Mouse (Mus musculus) adrenal gland, postnatal 10 days (tissue): ENCODE results near the gene Prodh2. TPM values are rescaled to one million over a fixed set of nuclear protein-coding genes. Genes with fewer than 3 reads are reported as not detected.

ENCODE experiments used
- DNase-seq: peaks from one replicate; pipeline ENCODE4 v3.0.0; 2021; ENCODE audit warnings: mixed read lengths
- microRNA-seq: library from miRNA; unstranded; fragments of <30 nt; microRNA quantifications from one replicate; pipeline ENCODE4 v1.2.0, GENCODE M21; 2021
- total RNA-seq, 2 experiments: library from RNA; stranded (reverse); gene quantifications; 2 replicates each; pipeline ENCODE4 v1.2.3; 2021

The Prodh2 gene
- total RNA-seq, 2 experiments from 2014 or later: 26.0 to 56.1 TPM

DNA sequence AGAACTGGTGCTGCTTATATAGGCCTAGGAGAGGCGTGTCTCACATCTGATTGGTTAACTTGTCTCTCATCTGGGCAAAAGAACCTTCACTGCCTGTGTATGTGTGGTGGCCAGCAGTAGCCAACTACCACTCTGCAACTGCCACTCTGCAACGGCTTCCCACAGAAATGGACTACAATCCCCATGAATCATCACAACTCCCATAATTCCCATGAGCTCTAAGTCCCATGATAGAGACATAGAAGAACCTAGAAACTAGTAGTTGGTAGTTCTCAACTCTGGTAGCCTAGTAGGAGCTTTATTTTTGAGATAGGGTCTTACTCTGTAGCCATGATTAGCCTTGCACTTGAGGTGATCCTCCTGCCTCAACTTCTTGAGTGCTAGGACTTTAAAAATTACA lies 56.5 kb downstream of the Prodh2 start:
- no peak for DNase-seq

DNA sequence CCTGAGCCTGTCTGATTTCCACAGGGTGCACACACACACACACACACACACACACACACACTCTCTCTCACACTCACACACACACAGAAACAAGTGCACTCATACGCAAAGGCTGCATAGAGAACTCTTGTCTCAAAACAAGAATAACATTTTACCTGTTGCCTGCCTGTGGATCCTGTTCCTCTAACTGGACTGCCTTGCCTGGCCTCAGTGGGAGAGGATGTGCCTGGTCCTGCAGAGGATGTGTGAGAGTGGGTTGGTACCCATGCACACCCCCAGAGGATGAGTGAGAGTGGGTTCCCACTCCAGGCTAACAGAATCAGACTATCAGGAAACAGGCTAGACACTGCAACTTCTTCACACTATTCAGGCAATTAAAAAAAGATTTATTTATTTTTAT lies 57.2 kb downstream of the Prodh2 start:
- DNase-seq: no peak

DNA sequence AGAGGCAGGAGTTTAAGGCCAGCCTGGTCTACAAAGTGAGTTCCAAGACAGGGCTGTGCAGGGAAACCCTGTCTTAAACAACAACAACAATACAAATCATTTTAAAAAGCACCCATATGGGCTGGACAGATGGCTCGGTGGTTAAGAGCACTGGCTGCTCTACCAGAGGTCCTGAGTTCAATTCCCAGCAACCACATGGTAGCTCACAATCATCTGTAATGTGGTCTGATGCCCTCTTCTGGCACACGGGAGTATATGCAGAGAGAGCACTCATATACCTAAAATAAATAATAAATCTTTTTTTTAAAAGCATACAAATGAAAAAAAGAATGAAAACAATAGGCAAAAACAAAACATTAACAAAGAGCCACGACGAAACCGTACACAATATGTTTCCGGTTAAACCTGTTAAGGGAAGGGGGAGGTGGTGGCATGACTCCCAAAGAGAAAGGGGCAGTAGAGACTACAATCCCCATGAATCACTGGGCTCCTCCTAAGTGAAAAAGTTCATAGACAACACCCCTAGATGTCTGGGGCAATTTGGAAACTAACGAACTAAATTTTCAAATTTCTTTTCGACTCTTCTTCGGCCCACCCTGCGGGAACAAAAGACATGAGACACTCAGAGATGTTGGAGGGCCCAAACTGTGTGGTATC lies 58.2 kb downstream of the Prodh2 start:
- no peak for DNase-seq

DNA sequence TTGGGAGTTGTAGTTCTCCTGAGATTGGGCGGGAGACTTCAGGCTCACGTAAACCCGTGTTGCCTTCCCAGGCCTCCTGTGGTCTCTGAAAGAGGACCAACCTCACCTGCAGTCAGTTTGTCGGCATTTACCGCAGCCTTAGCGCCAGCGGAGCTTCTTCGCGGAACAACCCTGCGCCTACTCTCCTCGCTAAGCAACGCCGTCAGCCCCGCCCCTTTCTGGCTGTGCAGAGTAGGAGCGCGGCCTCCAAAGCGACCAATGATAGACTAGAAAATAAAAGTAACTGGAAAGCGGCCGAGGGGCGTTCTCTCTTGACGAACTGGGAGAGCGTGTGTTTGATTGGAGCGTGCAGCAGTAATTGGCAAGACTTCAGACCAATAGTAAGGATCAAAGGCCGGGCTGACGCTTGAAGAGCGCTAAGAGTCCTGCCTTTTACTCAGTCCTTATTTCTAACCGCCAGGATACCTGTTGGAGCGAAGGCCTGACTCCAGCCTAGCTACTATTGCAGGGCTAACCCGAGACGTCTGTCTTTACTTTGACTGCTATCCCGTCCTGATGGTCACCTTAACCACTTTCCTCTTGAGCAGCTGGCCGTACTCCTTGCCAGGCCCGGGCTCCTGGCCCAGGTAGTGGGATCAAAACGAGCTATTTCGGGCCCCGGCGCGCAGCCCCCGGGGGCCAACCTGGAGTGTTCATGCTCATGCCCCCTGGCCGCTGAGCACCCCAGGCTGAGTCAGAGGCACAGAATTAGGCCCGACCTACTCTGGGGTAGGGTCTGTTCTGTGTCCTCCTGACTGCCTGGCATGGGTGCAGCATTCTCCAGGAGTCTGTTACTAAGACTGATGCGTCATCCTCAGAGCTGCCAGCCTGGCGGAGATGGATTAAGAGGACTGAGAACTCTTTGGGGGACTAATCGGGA lies 58.9 kb downstream of the Prodh2 start, which contains the start of the genes Hspb6 and Proser3:
Hspb6 (plus strand) TSS at position 77 of the 919 bp plus-strand sequence.
Proser3 (minus strand) TSS at position 198 of the 919 bp plus-strand sequence.
- peak; percentile 97 for DNase-seq

DNA sequence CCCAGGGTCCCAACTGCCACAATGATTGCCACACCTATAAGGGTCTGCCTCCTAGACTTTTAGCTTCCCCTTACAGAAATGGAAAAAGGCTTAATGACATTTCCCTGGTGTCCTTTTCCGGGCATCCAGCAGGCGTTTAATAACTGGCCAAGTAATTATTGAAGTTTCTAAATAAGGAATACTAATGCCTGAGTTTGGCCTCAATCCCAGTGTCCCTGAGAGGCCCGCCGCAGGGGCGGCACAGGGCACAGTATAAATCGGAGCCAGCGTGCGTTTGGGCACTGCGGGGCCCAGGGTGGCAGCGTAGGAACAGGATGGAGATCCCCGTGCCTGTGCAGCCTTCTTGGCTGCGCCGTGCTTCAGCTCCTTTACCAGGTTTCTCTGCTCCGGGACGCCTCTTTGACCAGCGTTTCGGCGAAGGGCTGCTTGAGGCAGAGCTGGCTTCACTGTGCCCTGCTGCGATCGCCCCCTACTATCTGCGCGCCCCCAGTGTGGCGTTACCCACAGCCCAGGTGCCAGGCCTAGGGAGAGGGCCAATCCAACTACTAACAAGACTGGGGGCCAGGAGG lies 59.7 kb downstream of the Prodh2 start:
- DNase-seq: peak; percentile 84

DNA sequence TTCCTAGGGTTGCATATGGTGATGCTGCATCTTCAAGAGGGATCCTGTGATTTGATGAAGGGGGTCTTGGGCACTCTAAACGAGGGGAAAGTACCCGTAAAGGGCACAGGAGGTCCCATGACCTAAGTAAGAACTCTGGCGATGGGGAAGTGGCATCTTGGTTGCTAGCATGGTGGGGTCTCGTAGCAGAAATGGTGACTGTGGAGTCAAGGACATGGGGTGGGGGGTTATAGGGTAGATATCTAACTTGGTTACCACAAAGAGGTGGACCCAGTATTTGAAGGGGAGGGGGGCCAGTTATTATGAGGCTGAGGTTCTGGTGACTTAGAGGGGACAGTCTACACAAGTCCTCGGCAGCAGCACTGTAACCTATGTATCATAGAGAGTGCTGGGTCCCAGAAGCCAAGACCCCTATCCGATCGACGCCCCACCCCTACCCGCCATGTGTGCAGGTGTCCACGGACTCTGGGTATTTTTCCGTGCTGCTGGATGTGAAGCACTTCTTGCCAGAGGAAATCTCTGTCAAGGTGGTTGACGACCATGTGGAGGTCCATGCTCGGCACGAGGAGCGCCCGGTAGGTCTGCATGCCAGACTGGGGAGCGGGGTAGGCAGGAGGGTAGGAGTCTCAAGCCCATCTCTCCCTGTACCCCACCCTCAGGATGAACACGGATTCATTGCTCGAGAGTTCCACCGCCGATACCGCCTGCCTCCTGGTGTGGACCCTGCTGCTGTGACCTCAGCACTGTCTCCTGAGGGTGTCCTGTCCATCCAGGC lies 60.6 kb downstream of the Prodh2 start:
- DNase-seq: no peak

DNA sequence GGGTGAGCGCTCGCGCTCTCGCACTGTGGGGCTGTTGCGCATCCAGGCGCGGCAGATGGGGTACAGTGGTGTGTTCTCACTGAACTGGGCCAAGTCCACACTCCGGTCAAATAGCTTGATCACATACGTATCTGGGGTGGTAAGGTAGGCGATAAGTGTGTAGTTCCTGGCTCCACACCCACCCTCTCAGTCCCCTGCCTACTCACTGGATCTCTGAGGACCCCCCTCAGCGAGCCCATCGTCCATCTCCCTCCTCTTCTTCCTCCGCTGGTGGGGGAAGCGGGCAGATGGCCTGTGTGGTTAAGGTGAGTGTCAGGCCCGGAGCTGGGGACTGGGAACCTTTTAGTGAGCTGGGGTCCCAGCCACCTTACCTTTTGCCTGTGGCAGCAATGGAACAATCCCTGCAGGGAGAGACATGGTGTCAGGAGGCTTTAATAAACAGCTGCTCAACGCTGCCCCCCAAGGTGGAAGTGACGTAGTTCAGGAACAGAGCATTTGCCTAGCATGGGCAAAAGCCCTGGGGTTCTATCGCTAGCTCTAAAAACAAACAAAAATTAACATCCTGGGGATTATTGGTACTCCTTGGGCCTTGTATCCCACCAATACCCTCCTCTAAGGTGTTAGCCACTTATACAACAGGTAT lies 63.6 kb downstream of the Prodh2 start:
- DNase-seq: no peak

DNA sequence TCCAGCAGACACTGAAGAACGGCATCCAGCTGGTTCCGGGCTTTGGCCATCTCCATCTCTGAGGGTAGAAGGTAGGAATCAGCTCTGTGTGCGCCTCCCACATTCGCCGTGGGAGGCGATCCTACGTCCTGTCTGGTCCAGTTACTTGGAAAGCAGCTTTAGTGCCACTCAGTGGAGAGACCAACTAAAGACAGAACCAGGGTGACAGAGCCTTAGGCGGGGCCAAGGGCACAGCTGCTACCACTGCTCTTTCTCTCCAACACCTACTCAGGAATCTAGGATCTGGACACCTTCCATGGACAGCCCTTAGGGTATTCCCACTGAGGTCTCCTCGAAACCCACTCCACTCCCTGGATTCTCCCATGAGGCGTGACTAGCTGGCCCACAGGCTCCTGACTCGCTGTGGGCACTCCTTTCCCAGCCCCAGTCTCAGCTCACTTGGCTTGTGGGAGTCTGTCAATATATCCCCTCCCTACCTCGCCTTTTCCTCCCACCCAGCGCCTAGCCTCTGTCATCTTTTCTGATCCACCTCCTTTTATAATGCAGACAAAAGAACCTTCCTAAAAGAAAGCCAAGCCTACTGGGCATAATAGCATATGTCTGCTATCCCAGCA lies 64.6 kb downstream of the Prodh2 start:
- DNase-seq: no peak

DNA sequence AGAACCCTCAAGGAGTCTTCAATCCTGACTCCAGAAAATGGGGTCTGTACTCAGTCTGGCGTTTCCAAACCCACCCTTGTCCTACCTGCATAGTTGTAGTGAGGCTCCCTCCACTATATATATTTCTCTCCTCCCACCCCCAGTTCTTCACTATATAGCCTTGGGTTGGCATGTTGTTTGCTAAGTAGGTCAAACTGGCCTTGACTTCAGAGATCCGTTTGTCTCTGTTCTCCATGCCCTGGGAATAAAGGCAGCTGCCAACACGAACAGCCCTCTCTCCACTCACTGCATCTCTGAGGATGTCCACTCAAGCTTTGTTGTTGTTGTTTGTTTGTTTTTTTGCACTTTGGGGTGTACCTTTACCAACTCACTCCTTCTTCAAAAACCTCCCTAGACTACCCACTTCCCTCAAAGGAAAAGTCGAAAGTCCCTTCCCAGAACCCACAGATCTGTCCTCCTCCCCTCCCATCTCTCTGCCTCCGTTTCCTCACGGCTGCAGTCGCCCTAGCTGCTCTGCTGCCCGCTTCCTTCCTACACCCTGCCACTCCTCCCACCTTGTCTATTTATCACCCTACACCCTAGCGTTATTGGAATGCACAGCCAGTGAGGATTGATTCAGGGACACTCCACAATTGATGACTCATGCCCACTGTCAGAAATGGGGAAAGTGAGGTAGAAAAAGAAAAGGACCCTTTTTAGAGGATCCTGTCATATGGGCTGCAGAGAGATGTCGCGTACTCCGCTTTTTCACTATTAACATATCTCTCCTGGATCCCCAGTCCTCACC lies 65.4 kb downstream of the Prodh2 start:
- DNase-seq: no peak

DNA sequence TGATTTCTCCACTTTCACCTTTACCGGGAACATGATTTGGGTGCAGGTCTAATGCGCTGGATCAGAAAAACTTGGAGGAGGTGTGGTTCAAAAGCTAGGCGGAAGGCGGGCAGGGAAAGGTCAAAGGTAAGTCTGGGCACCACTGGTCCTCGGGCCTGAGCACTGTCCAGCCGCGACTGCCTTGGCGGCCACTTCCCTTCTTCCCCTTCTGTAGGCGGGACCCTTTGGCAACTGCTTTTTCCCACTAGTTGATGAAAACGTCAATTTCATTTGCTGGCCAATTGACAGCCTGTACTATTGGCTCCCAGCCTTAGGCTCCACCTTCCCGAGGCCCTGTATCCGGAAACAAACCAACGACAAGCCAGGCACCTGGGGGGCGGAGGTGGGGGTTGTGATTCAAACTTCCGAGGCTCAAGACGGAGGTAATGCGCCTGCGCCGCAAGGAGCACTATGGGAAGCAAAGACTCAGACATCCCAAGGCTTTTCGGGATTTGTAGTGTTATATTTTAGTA lies 66.1 kb downstream of the Prodh2 start, which contains the start of gene Lin37:
Lin37 (minus strand) TSS at position 396 of the 512 bp plus-strand sequence.
- DNase-seq: peak; percentile 96

DNA sequence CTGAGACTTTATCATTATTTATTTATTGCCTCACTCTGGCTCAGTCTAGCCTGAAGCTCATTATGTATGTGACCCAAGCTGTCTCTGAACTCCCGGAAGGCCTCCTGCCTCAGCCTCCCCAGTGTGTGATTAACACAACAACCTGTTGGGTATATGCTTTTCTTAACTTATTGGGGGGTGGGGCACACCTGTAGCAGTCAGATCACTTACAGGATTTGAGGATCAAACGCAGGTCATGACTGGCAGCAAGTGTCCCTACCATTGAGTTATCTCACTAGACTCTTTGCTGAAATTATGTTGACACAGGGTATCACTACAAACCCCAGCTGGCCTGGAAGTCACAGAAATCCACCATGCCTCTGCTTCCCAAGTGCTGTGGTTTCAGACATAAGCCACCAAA lies 66.9 kb downstream of the Prodh2 start:
- DNase-seq: no peak

DNA sequence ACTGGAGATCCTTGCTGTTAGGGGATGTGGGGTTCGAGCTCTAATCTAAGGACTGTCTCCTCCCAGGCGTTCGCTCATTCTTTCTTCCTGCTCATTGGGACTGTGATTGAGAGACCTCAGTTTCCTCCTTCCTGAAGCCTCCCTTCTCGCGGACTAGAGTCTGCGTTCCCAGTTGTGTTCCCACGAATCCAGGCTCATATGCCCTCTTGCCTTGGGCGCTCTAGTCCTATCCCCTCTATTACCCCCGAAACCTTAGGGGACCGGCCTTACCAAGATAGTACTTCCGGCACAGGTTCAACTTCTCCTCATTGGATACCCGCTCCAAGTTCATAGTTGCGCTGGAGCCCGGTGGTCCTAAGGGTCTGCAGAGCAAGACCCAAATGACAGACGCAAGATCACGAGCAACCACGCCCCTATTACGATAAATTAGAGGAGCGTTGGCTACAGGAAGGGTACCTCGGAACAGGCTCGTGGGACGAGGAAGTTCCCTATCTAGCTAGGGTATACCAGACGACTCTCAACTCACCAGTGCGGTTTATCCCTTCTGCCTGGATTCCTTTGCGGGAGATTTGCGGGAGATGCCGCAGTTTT lies 69.2 kb downstream of the Prodh2 start:
- DNase-seq: no peak

Small RNAs within 50 kb of the gene (microRNA-seq; reads per million reads assigned to microRNA genes)
- gene Gm38670: not detected

Other genes with a start within 250 kb of the Prodh2 start
- under 1 TPM; 0.61 to 0.63 TPM for gene Thap8, start 213.5 kb upstream of the Prodh2 start, total RNA-seq
- 10 to 100 TPM; 12.1 to 14.3 TPM for gene Wdr62, start 213.2 kb upstream of the Prodh2 start, total RNA-seq
- gene Clip3, start 201.9 kb upstream of the Prodh2 start, total RNA-seq: 10 to 100 TPM; 31.6 to 36.5 TPM
- 10 to 100 TPM; 46.8 to 49.0 TPM for gene Alkbh6, start 184.9 kb upstream of the Prodh2 start, total RNA-seq
- gene Syne4, start 178.8 kb upstream of the Prodh2 start, total RNA-seq: 10 to 100 TPM; 17.6 to 22.3 TPM
- 1 to 10 TPM; 2.8 TPM for gene E130208F15Rik, start 171.9 kb upstream of the Prodh2 start, total RNA-seq
- gene Sdhaf1, start 169.7 kb upstream of the Prodh2 start, total RNA-seq: 10 to 100 TPM; 17.9 to 19.7 TPM
- gene Lrfn3, start 130.8 kb upstream of the Prodh2 start, total RNA-seq: 10 to 100 TPM; 13.2 to 15.1 TPM
- gene Tyrobp, start 79.9 kb upstream of the Prodh2 start, total RNA-seq: 10 to 100 TPM; 25.8 to 29.1 TPM
- 1 to 10 TPM; 3.7 to 4.9 TPM for gene Hcst, start 73.8 kb upstream of the Prodh2 start, total RNA-seq
- gene Nfkbid, start 71.9 kb upstream of the Prodh2 start, total RNA-seq: 1 to 10 TPM; 2.3 to 2.4 TPM
- gene Aplp1, start 48.1 kb upstream of the Prodh2 start, total RNA-seq: 10 to 100 TPM; 26.1 to 34.3 TPM
- gene Kirrel2, start 35.9 kb upstream of the Prodh2 start, total RNA-seq: not detected
- not detected for gene Nphs1, start 35.3 kb upstream of the Prodh2 start, total RNA-seq
- gene Arhgap33, start 41.4 kb downstream of the Prodh2 start, total RNA-seq: 10 to 100 TPM in 1 of 2 experiments, 1 to 10 TPM in 1; 5.0 to 11.7 TPM
- 10 to 100 TPM; 25.5 to 68.9 TPM for gene Hspb6, start 58.6 kb downstream of the Prodh2 start, total RNA-seq
- 10 to 100 TPM in 1 of 2 experiments, 1 to 10 TPM in 1; 5.3 to 10.1 TPM for gene Proser3, start 58.7 kb downstream of the Prodh2 start, total RNA-seq
- 10 to 100 TPM; 34.4 to 40.5 TPM for gene Lin37, start 66.2 kb downstream of the Prodh2 start, total RNA-seq
- 10 to 100 TPM; 61.4 to 71.1 TPM for gene U2af1l4, start 69.7 kb downstream of the Prodh2 start, total RNA-seq
- 1 to 10 TPM; 2.4 to 7.1 TPM for gene Gm49396, start 69.7 kb downstream of the Prodh2 start, total RNA-seq
- 100 to 1,000 TPM; 119 to 128 TPM for gene Psenen, start 70.0 kb downstream of the Prodh2 start, total RNA-seq
- gene Igflr1, start 71.8 kb downstream of the Prodh2 start, total RNA-seq: 1 to 10 TPM; 2.6 to 4.7 TPM
- gene Kmt2b, start 95.1 kb downstream of the Prodh2 start, total RNA-seq: 10 to 100 TPM; 34.9 to 48.7 TPM
- gene Zbtb32, start 105.3 kb downstream of the Prodh2 start, total RNA-seq: under 1 TPM; 0.18 to 0.27 TPM
- gene Upk1a, start 119.2 kb downstream of the Prodh2 start, total RNA-seq: under 1 TPM; 0.33 to 0.48 TPM
- gene Cox6b1, start 132.5 kb downstream of the Prodh2 start, total RNA-seq: 1,000 to 10,000 TPM; 3,012 to 3,285 TPM
- not detected for gene Etv2, start 142.2 kb downstream of the Prodh2 start, total RNA-seq
- 10 to 100 TPM; 64.5 to 72.9 TPM for gene Rbm42, start 156.7 kb downstream of the Prodh2 start, total RNA-seq
- 10 to 100 TPM; 10.5 to 12.4 TPM for gene Haus5, start 171.4 kb downstream of the Prodh2 start, total RNA-seq
- gene Pmis2, start 178.0 kb downstream of the Prodh2 start, total RNA-seq: not detected
- 1 to 10 TPM in 1 of 2 experiments, not detected in 1; 2.6 TPM for gene 2200002J24Rik, start 205.3 kb downstream of the Prodh2 start, total RNA-seq
- gene Atp4a, start 218.6 kb downstream of the Prodh2 start, total RNA-seq: 1 to 10 TPM; 2.3 to 3.1 TPM
- 100 to 1,000 TPM; 246 to 247 TPM for gene Tmem147, start 235.9 kb downstream of the Prodh2 start, total RNA-seq